Mouse (Mus musculus): ENCODE measurements around the gene S100a11. TPM values are rescaled to one million over a fixed set of nuclear protein-coding genes. Genes with fewer than 3 reads are reported as not detected.

The S100a11 gene
- polyA plus RNA-seq, 2 experiments, result 46.2 to 159 TPM

DNA sequence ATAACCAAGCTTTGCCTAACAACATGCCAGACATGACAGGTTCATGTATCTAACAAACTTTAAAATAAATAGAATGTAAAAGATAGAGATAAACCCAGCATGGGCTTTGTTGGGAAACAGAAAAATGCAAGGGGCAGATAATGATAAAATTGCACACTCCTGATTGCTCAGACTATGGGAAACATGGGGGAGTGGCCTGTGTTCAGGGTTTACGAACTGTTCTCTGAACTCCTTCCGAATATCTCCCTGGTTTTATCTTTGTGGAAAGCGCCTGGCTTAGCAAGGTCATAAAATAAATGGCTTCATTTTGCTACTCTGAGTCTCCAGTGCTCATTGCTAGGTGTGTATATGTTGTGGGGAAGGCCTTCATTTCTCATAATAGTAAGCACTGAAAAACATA lies 46.6 kb downstream of the S100a11 start:
- no peak overlapping the region for H3K27ac ChIP-seq
- H3K9ac ChIP-seq (replicated peaks), result no peak overlapping the region
- TF ChIP-seq CTCF (IDR thresholded peaks at IDR 0.05; ENCODE audit: low read depth) (no peak), EP300 (IDR thresholded peaks at IDR 0.05; ENCODE audit: low read depth) (no peak)
- H3K9me3 ChIP-seq (ENCODE audit: control insufficient read depth, low read length), result no peaks in the 10 kb centered on the region
- 0 out of 4 replicates have a peak, but pooled peaks cover 0 to 2% of the 10 kb centered on the region in 2 experiments for H3K4me1 ChIP-seq (replicated peaks; ENCODE audit: control insufficient read depth in 2 of 2, insufficient read depth in 2 of 2, low read length in 1 of 2)
- no peak overlapping the region for H3K4me3 ChIP-seq (ENCODE audit: insufficient read depth in 1 of 2, low read depth in 2 of 2, low read length in 2 of 2)
- DNase-seq (ENCODE audit: low read depth in 3 of 3, low spot score in 3 of 3) (no peak), ATAC-seq (ENCODE audit: insufficient read depth) (no peak)
- 32% methylated on average over 3 of the region's 3 CpGs for WGBS (ENCODE audit: insufficient replicate concordance)
- no peak overlapping the region for H3K4me2 ChIP-seq (ENCODE audit: low read depth)
- H3K27me3 ChIP-seq (ENCODE audit: control insufficient read depth, insufficient read depth, low read length), result no peaks in the 10 kb centered on the region
- no peaks in the 10 kb centered on the region for H3K36me3 ChIP-seq (replicated peaks; ENCODE audit: control insufficient read depth, insufficient read depth, low read depth)

DNA sequence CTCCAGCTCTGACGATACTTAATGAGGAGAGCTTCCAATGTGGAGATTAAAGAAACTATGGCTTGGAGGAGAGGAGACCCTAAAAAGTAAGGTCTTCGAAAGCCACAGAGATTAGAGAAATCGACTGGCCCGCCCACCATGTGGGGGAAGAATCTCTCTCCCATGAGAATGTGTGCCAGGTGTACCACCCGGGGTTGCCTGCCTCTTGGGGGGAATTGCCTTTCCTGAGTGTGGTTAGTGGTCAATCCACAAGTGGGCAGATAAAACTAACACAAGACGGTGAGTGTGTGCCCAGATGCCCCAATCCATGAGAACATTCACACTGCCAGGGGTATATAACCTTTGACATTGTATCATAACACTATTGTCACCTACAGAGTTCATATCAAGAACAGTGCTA lies 47.4 kb downstream of the S100a11 start:
- no peak for TF ChIP-seq CTCF (IDR thresholded peaks at IDR 0.05; ENCODE audit: low read depth)
- TF ChIP-seq EP300 (IDR thresholded peaks at IDR 0.05; ENCODE audit: low read depth), result no peak
- H3K4me1 ChIP-seq (replicated peaks; ENCODE audit: control insufficient read depth in 2 of 2, insufficient read depth in 2 of 2, low read length in 1 of 2), result 0 out of 4 replicates have a peak, but pooled peaks cover 0 to 2% of the 10 kb centered on the region in 2 experiments
- ATAC-seq (ENCODE audit: insufficient read depth) (no peak), DNase-seq (ENCODE audit: low read depth in 3 of 3, low spot score in 3 of 3) (no peak)
- H3K4me2 ChIP-seq (ENCODE audit: low read depth), result no peak overlapping the region
- 51% methylated on average over 6 of the region's 6 CpGs for WGBS (ENCODE audit: insufficient replicate concordance)
- no peaks in the 10 kb centered on the region for H3K36me3 ChIP-seq (replicated peaks; ENCODE audit: control insufficient read depth, insufficient read depth, low read depth)
- no peaks in the 10 kb centered on the region for H3K27me3 ChIP-seq (ENCODE audit: control insufficient read depth, insufficient read depth, low read length)
- no peak overlapping the region for H3K4me3 ChIP-seq (ENCODE audit: insufficient read depth in 1 of 2, low read depth in 2 of 2, low read length in 2 of 2)
- H3K9me3 ChIP-seq (ENCODE audit: control insufficient read depth, low read length), result no peaks in the 10 kb centered on the region
- H3K9ac ChIP-seq (replicated peaks), result no peak overlapping the region
- H3K27ac ChIP-seq, result no peak overlapping the region

DNA sequence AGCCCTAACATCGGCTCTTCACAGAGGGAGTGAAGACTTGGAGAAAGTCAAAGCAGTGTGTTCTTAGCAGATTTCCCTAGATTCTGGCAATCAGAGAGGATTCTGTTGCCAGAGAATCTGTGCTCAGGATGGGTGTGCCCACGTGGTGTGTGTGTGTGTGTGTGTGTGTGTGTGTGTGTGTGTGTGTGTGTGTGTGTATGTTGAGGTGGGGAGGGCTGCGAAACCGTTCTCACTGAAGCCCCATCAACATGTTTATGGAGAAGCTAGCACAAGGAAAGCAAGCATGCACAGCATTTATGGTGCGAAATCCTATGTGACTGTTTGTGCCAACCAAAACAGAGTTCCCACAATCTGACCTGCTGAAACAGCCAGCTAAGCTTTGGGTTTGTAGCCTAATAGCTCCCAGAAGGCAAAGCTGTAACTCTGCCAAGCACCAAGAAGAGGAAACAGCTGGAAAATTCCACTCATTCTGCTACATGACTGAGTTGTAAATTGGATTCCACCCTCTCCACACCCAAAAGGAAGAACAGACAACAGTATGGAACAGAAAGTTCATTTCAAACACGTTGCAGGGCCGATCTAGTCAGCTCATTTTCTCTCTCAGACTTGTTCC lies 48.2 kb downstream of the S100a11 start:
- no peak overlapping the region for H3K4me3 ChIP-seq (ENCODE audit: insufficient read depth in 1 of 2, low read depth in 2 of 2, low read length in 2 of 2)
- no peak for DNase-seq (ENCODE audit: low read depth in 3 of 3, low spot score in 3 of 3)
- no peaks in the 10 kb centered on the region for H3K36me3 ChIP-seq (replicated peaks; ENCODE audit: control insufficient read depth, insufficient read depth, low read depth)
- H3K9ac ChIP-seq (replicated peaks), result no peak overlapping the region
- TF ChIP-seq EP300 (IDR thresholded peaks at IDR 0.05; ENCODE audit: low read depth) (no peak), CTCF (IDR thresholded peaks at IDR 0.05; ENCODE audit: low read depth) (no peak)
- 0 out of 4 replicates have a peak, but pooled peaks cover 0 to 2% of the 10 kb centered on the region in 2 experiments for H3K4me1 ChIP-seq (replicated peaks; ENCODE audit: control insufficient read depth in 2 of 2, insufficient read depth in 2 of 2, low read length in 1 of 2)
- H3K27ac ChIP-seq, result no peak overlapping the region
- H3K9me3 ChIP-seq (ENCODE audit: control insufficient read depth, low read length), result no peaks in the 10 kb centered on the region
- no peaks in the 10 kb centered on the region for H3K27me3 ChIP-seq (ENCODE audit: control insufficient read depth, insufficient read depth, low read length)
- H3K4me2 ChIP-seq (ENCODE audit: low read depth), result no peak overlapping the region
- ATAC-seq (ENCODE audit: insufficient read depth), result no peak
- 55% methylated on average over 7 of the region's 7 CpGs for WGBS (ENCODE audit: insufficient replicate concordance)

- Histone ChIP-seq H3K27me3 (ENCODE audit: control insufficient read depth, insufficient read depth, low read length) (no peaks in the 10 kb centered on the region), H3K36me3 (replicated peaks; ENCODE audit: control insufficient read depth, insufficient read depth, low read depth) (no peaks in the 10 kb centered on the region), H3K9ac (replicated peaks) (no peak overlapping the region), H3K4me3 (ENCODE audit: insufficient read depth in 1 of 2, low read depth in 2 of 2, low read length in 2 of 2) (no peak overlapping the region), H3K4me2 (ENCODE audit: low read depth) (no peak overlapping the region), H3K27ac (no peak overlapping the region), H3K9me3 (ENCODE audit: control insufficient read depth, low read length) (no peaks in the 10 kb centered on the region), H3K4me1 (replicated peaks; ENCODE audit: control insufficient read depth in 2 of 2, insufficient read depth in 2 of 2, low read length in 1 of 2) (0 out of 4 replicates have a peak, but pooled peaks cover 0 to 2% of the 10 kb centered on the region in 2 experiments)
- no peak for TF ChIP-seq CTCF (IDR thresholded peaks at IDR 0.05; ENCODE audit: low read depth)
- no peak for TF ChIP-seq EP300 (IDR thresholded peaks at IDR 0.05; ENCODE audit: low read depth)
- 40% methylated on average over 2 of the region's 2 CpGs for WGBS (ENCODE audit: insufficient replicate concordance)
- no peak for ATAC-seq (ENCODE audit: insufficient read depth)
- DNase-seq (ENCODE audit: low read depth in 3 of 3, low spot score in 3 of 3), result no peak
These were observed 48.8 kb downstream of the S100a11 start for GRCm38 (mm10) chr3:93569046-93569445.

DNA sequence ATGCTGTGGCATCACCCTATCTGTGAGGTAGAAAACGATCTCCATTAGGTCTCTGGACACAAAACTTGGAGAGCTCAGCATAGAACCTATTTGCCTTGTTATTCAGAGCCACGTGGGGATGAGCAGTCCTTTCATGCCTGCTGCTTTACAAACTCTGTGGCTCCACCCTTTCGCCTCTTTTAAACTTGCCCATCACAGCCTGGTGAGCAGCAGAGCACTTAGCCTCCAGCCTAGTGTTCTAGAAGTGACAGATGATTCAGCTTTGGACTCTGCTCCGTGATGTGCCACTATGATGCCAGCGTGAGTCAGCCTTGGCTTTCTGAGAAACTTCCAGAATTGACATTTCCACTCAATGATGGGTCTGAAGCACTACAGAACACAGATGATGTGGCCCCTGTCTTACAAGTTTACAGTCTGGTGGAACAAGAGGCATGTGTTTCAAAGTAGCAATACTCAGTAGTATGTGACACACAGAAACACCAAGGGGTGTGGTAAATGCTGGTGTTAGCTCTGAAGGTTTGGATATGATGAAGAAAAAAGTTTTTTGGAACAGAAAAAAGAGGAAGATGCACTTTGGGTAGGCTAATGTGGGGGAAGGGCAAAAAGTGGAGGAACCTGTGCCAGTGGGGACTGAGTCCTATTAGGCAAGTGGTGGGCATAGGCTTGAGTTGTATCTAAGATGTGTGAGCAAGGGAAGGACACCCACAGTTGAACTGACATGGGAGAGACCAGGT lies 51.9 kb downstream of the S100a11 start:
- DNase-seq (ENCODE audit: low read depth in 3 of 3, low spot score in 3 of 3) (no peak), ATAC-seq (ENCODE audit: insufficient read depth) (no peak)
- 43% methylated on average over 5 of the region's 5 CpGs for WGBS (ENCODE audit: insufficient replicate concordance)
- Histone ChIP-seq H3K36me3 (replicated peaks; ENCODE audit: control insufficient read depth, insufficient read depth, low read depth) (no peaks in the 10 kb centered on the region), H3K27ac (no peak overlapping the region), H3K27me3 (ENCODE audit: control insufficient read depth, insufficient read depth, low read length) (no peaks in the 10 kb centered on the region), H3K4me3 (ENCODE audit: insufficient read depth in 1 of 2, low read depth in 2 of 2, low read length in 2 of 2) (no peak overlapping the region), H3K4me1 (replicated peaks; ENCODE audit: control insufficient read depth in 2 of 2, insufficient read depth in 2 of 2, low read length in 1 of 2) (0 out of 4 replicates have a peak, but pooled peaks cover 0 to 2% of the 10 kb centered on the region in 2 experiments), H3K9me3 (ENCODE audit: control insufficient read depth, low read length) (no peaks in the 10 kb centered on the region), H3K4me2 (ENCODE audit: low read depth) (no peak overlapping the region), H3K9ac (replicated peaks) (no peak overlapping the region)
- no peak for TF ChIP-seq CTCF (IDR thresholded peaks at IDR 0.05; ENCODE audit: low read depth)
- no peak for TF ChIP-seq EP300 (IDR thresholded peaks at IDR 0.05; ENCODE audit: low read depth)

Other genes starting within 250 kb of the S100a11 start
- not detected in 2 replicates for gene Flg, start 247.0 kb upstream of the S100a11 start, polyA plus RNA-seq (2012; rRNA removed)
- not detected in 2 replicates for gene Flg, start 247.0 kb upstream of the S100a11 start, polyA plus RNA-seq (2014; fragmentation: Nextera tagmentation; extraction: Ambion mirVana)
- not detected in 2 replicates for gene Hrnr, start 200.7 kb upstream of the S100a11 start, polyA plus RNA-seq (2012; rRNA removed)
- not detected in 2 replicates for gene Hrnr, start 200.7 kb upstream of the S100a11 start, polyA plus RNA-seq (2014; fragmentation: Nextera tagmentation; extraction: Ambion mirVana)
- 0.01 TPM in 2 replicates for gene Rptn, start 126.8 kb upstream of the S100a11 start, polyA plus RNA-seq (2012; rRNA removed)
- gene Rptn, start 126.8 kb upstream of the S100a11 start, polyA plus RNA-seq (2014; fragmentation: Nextera tagmentation; extraction: Ambion mirVana), result not detected in 2 replicates
- gene Tchh, start 78.2 kb upstream of the S100a11 start, polyA plus RNA-seq (2012; rRNA removed), result 0.04 TPM in 1 of 2 replicates, not detected in the other
- 0.04 and 0.11 TPM in 2 replicates for gene Tchh, start 78.2 kb upstream of the S100a11 start, polyA plus RNA-seq (2014; fragmentation: Nextera tagmentation; extraction: Ambion mirVana)
- gene Tchhl1, start 51.7 kb upstream of the S100a11 start, polyA plus RNA-seq (2012; rRNA removed), result not detected in 2 replicates
- not detected in 2 replicates for gene Tchhl1, start 51.7 kb upstream of the S100a11 start, polyA plus RNA-seq (2014; fragmentation: Nextera tagmentation; extraction: Ambion mirVana)
- gene S100a10, start 34.6 kb downstream of the S100a11 start, polyA plus RNA-seq (2012; rRNA removed), result 23.5 and 25.0 TPM in 2 replicates
- gene S100a10, start 34.6 kb downstream of the S100a11 start, polyA plus RNA-seq (2014; fragmentation: Nextera tagmentation; extraction: Ambion mirVana), result 53.0 and 57.8 TPM in 2 replicates
- gene Tdpoz2, start 132.2 kb downstream of the S100a11 start, polyA plus RNA-seq (2012; rRNA removed), result not detected in 2 replicates
- gene Tdpoz2, start 132.2 kb downstream of the S100a11 start, polyA plus RNA-seq (2014; fragmentation: Nextera tagmentation; extraction: Ambion mirVana), result not detected in 2 replicates
- gene Tdpoz1, start 155.8 kb downstream of the S100a11 start, polyA plus RNA-seq (2012; rRNA removed), result not detected in 2 replicates
- not detected in 2 replicates for gene Tdpoz1, start 155.8 kb downstream of the S100a11 start, polyA plus RNA-seq (2014; fragmentation: Nextera tagmentation; extraction: Ambion mirVana)
- gene Gm37596, start 172.6 kb downstream of the S100a11 start, polyA plus RNA-seq (2012; rRNA removed), result not detected in 2 replicates
- gene Gm37596, start 172.6 kb downstream of the S100a11 start, polyA plus RNA-seq (2014; fragmentation: Nextera tagmentation; extraction: Ambion mirVana), result not detected in 2 replicates

Measured in liver, embryonic 14.5 days (tissue).